Mouse (Mus musculus) testis, adult 2 months (tissue): Measurements from ENCODE around the gene Apol9a.

Source experiments
- CTCF ChIP-seq: fragments of 200-500 bp; IDR thresholded peaks from 2 replicates; pipeline ENCODE4 v1.5.1; 2012; ENCODE audit warnings: low read depth, mild to moderate bottlenecking, inconsistent platforms, low read length, moderate library complexity; ENCODE audit not compliant: control insufficient read depth, insufficient read depth, insufficient replicate concordance
- POLR2A ChIP-seq: fragments of 200-500 bp; IDR thresholded peaks from 2 replicates; pipeline ENCODE4 v1.6.1; 2012; ENCODE audit warnings: low read depth, mild to moderate bottlenecking, inconsistent platforms, low read length, moderate library complexity; ENCODE audit not compliant: control insufficient read depth

DNA sequence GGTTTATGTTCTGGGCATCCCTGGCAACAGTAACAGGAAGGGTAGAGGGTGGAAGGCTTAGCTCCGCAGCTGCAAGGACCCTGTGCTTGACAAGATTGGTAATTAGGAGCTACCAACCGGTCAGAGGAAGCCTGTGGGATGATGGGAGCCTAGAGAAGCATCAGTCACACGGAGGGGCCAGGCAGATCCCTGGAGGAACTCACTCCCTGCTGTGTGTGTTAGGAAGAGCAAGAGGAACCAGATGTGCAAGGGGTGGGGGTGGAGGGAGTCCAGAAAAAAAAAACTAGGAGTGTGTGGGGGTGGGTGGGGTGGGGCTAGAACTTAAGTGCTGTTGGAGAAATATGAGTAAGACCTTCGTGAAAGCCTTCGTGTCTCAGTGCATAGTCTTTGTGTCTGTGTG, 48.0 kb downstream of the Apol9a start:
- no peak for TF ChIP-seq POLR2A
- TF ChIP-seq CTCF: no peak
